Mouse (Mus musculus) E14TG2a.4 (cell line): Measurements from ENCODE around the gene Ntm.

Experiments
- CTCF ChIP-seq: conservative IDR thresholded peaks from 2 replicates; pipeline ENCODE4 v1.5.1; 2014; ENCODE audit warnings: low read length
- NANOG ChIP-seq: IDR thresholded peaks from 2 replicates; pipeline ENCODE4 v1.6.1; 2014; ENCODE audit warnings: borderline replicate concordance, low read length, mixed read lengths

DNA sequence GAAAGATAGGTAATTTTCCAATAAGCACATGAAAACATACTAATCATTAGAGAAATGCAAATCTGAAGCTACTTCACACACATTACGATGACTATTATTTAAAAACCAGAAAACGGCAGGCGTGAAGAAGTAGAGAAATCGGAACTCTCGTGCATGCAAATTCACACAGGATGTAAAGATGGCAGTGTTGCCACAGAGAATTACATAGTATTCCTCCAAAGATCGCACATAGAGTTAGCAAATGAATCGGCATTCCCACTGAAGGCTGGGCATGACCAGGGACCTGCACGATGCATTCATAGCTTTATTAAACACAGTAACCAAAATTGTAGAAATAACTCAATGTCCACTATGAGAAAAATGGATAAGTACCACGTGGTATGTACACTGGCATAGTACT is 158.5 kb downstream of the Ntm start:
- TF ChIP-seq CTCF (no peak), NANOG (no peak)
